Mouse (Mus musculus) spleen, adult 2 months (tissue): ENCODE results near the gene Lingo3.

ENCODE experiments used
- CTCF ChIP-seq: fragments of 200-500 bp; IDR thresholded peaks from 2 replicates; pipeline ENCODE4 v1.5.1; 2011; ENCODE audit warnings: mild to moderate bottlenecking, inconsistent platforms; ENCODE audit not compliant: insufficient read depth, insufficient read length, insufficient replicate concordance; ENCODE audit errors: extremely low read depth
- POLR2A ChIP-seq: fragments of 200-500 bp; IDR thresholded peaks from 2 replicates; pipeline ENCODE4 v1.6.1; 2011; ENCODE audit warnings: low read depth, low read length, inconsistent platforms

GRCm38 (mm10) chr10:80823316-80823715, 20.5 kb downstream of the Lingo3 start:
- TF ChIP-seq CTCF (no peak), POLR2A (no peak)
